Mouse (Mus musculus) mature B cell (primary cell): ENCODE data around the gene Map3k20.

Source experiments
- in situ Hi-C: fragments of 300-500 bp; cut with MboI; formaldehyde crosslinking; loops from 2 replicates; pipeline ENCODE4 v1.14.3; 2019

The Map3k20 gene

GRCm38 (mm10) chr2:72479818-72480217 is 194.4 kb downstream of the Map3k20 start:
- in situ Hi-C loops = no loop called here

- in situ Hi-C loops = no loop called here
Observed at GRCm38 (mm10) chr2:72491650-72492049, 206.2 kb downstream of the Map3k20 start.
